Mouse (Mus musculus) embryonic facial prominence, embryonic 12.5 days (tissue): ENCODE results near the gene Clec2e. TPM values are rescaled to one million over a fixed set of nuclear protein-coding genes. Genes with fewer than 3 reads are reported as not detected.
"Not testable (repeated sequence)": the region's sequence is repeated elsewhere in the genome, so short reads cannot be mapped to it uniquely, and the experiment has no call there.

Experiments used
- ATAC-seq: fragments of 200-750 bp; cut with Nextera tagmentation; 2 replicates; pipeline ENCODE4 v1.8.0; 2017; ENCODE audit not compliant: insufficient number of reproducible peaks, insufficient read depth, low FRiP score, low TSS enrichment
- H3K27ac ChIP-seq: fragments of 300-500 bp; sonication (generic); 2 replicates; pipeline ENCODE4 v1.5.1; 2016; ENCODE audit warnings: mild to moderate bottlenecking
- H3K27me3 ChIP-seq: fragments of 300-500 bp; sonication (generic); 2 replicates; pipeline ENCODE4 v1.6.1; 2016; ENCODE audit warnings: mild to moderate bottlenecking, moderate library complexity
- H3K36me3 ChIP-seq: fragments of 300-500 bp; sonication (generic); 2 replicates; pipeline ENCODE4 v1.6.1; 2016; ENCODE audit warnings: mild to moderate bottlenecking
- H3K4me1 ChIP-seq: fragments of 300-500 bp; sonication (generic); 2 replicates; pipeline ENCODE4 v1.6.1; 2016
- H3K4me2 ChIP-seq: fragments of 300-500 bp; sonication (generic); replicated peaks from 2 replicates; pipeline ENCODE4 v1.6.1; 2016; ENCODE audit warnings: mild to moderate bottlenecking, moderate library complexity
- H3K4me3 ChIP-seq: fragments of 300-500 bp; sonication (generic); 2 replicates; pipeline ENCODE4 v1.5.1; 2016; ENCODE audit warnings: mild to moderate bottlenecking
- H3K9ac ChIP-seq: fragments of 300-500 bp; sonication (generic); 2 replicates; pipeline ENCODE4 v1.6.1; 2016; ENCODE audit warnings: mild to moderate bottlenecking, moderate library complexity
- H3K9me3 ChIP-seq: fragments of 300-500 bp; sonication (generic); 2 replicates; pipeline ENCODE4 v1.6.1; 2016; ENCODE audit warnings: mild to moderate bottlenecking, moderate library complexity
- WGBS: fragments of 180-500 bp; shearing (Covaris S2); methylation state at CpG from one replicate; pipeline ENCODE4 v1.1.7; 2016; 5-methylcytosine and 5-hydroxymethylcytosine counted together
- polyA plus RNA-seq: library from polyadenylated mRNA; unstranded; fragments of >200 nt; fragmentation: Nextera tagmentation; extraction: Ambion mirVana; gene quantifications from 2 replicates; pipeline ENCODE4 v1.2.1, GENCODE M21; 2016

Clec2e gene
- polyA plus RNA-seq, result not detected in 2 replicates

- H3K4me1 ChIP-seq, H3K9ac ChIP-seq, H3K9me3 ChIP-seq, H3K4me2 ChIP-seq, H3K4me3 ChIP-seq, H3K36me3 ChIP-seq, ATAC-seq, H3K27me3 ChIP-seq, H3K27ac ChIP-seq: not testable (repeated sequence)
- WGBS, result 68% methylated on average over 1 of the region's 1 CpGs
These were observed at the start of gene Clec2e for GRCm38 (mm10) chr6:129100794-129101193. Gene Clec2e, minus strand, starts transcription at chr6:129100913.

GRCm38 (mm10) chr6:129146812-129147211, 46.1 kb upstream of the Clec2e start:
- no peaks in the 10 kb centered on the region for H3K27me3 ChIP-seq
- ATAC-seq, result no peak
- WGBS, result 92% methylated on average over 2 of the region's 2 CpGs
- no peak overlapping the region for H3K4me3 ChIP-seq
- no peaks in the 10 kb centered on the region for H3K9me3 ChIP-seq
- no peak overlapping the region for H3K4me2 ChIP-seq
- H3K9ac ChIP-seq, result no peak overlapping the region
- H3K27ac ChIP-seq, result no peak overlapping the region
- no peaks in the 10 kb centered on the region for H3K4me1 ChIP-seq
- H3K36me3 ChIP-seq, result no peaks in the 10 kb centered on the region

- Histone ChIP-seq H3K9me3 (no peaks in the 10 kb centered on the region), H3K4me1 (no peaks in the 10 kb centered on the region), H3K4me2 (no peak overlapping the region), H3K9ac (no peak overlapping the region), H3K36me3 (no peaks in the 10 kb centered on the region), H3K27ac (no peak overlapping the region), H3K27me3 (no peaks in the 10 kb centered on the region), H3K4me3 (no peak overlapping the region)
- 80% methylated on average over 4 of the region's 4 CpGs for WGBS
- no peak for ATAC-seq
These were observed 32.1 kb upstream of the Clec2e start for GRCm38 (mm10) chr6:129132604-129133341.

- Histone ChIP-seq H3K4me3 (no peak overlapping the region), H3K9me3 (no peaks in the 10 kb centered on the region), H3K27me3 (no peaks in the 10 kb centered on the region), H3K36me3 (no peaks in the 10 kb centered on the region), H3K9ac (no peak overlapping the region), H3K27ac (no peak overlapping the region), H3K4me1 (no peaks in the 10 kb centered on the region), H3K4me2 (no peak overlapping the region)
- ATAC-seq, result no peak
These were observed 26.1 kb upstream of the Clec2e start for GRCm38 (mm10) chr6:129126861-129127260.

GRCm38 (mm10) chr6:129124531-129124930, 23.8 kb upstream of the Clec2e start:
- not testable (repeated sequence) for H3K4me2 ChIP-seq, H3K36me3 ChIP-seq, H3K4me1 ChIP-seq, ATAC-seq, H3K9ac ChIP-seq, H3K27ac ChIP-seq, H3K4me3 ChIP-seq, H3K9me3 ChIP-seq, H3K27me3 ChIP-seq

- no peak overlapping the region for H3K27ac ChIP-seq
- no peak for ATAC-seq
- no peaks in the 10 kb centered on the region for H3K27me3 ChIP-seq
- 96% methylated on average over 3 of the region's 3 CpGs for WGBS
- no peaks in the 10 kb centered on the region for H3K4me1 ChIP-seq
- H3K4me3 ChIP-seq, result no peak overlapping the region
- no peak overlapping the region for H3K4me2 ChIP-seq
- H3K9ac ChIP-seq, result no peak overlapping the region
- no peaks in the 10 kb centered on the region for H3K36me3 ChIP-seq
- H3K9me3 ChIP-seq, result no peaks in the 10 kb centered on the region
These were observed 15.5 kb upstream of the Clec2e start for GRCm38 (mm10) chr6:129116223-129116622.

GRCm38 (mm10) chr6:129114237-129114636, 13.5 kb upstream of the Clec2e start:
- WGBS, result 87% methylated on average over 3 of the region's 3 CpGs

GRCm38 (mm10) chr6:129113769-129114168, 13.1 kb upstream of the Clec2e start:
- WGBS, result 59% methylated on average over 1 of the region's 1 CpGs
- no peak overlapping the region for H3K27ac ChIP-seq
- no peaks in the 10 kb centered on the region for H3K27me3 ChIP-seq
- no peak for ATAC-seq
- no peak overlapping the region for H3K4me2 ChIP-seq
- no peaks in the 10 kb centered on the region for H3K9me3 ChIP-seq
- H3K4me3 ChIP-seq, result no peak overlapping the region
- H3K36me3 ChIP-seq, result no peaks in the 10 kb centered on the region
- no peak overlapping the region for H3K9ac ChIP-seq
- no peaks in the 10 kb centered on the region for H3K4me1 ChIP-seq

More at GRCm38 (mm10) chr6:129114237-129114636, 13.5 kb upstream of the Clec2e start:
- not testable (repeated sequence) for H3K9me3 ChIP-seq, H3K27ac ChIP-seq, H3K9ac ChIP-seq, H3K4me3 ChIP-seq, H3K36me3 ChIP-seq, H3K4me1 ChIP-seq, H3K27me3 ChIP-seq, H3K4me2 ChIP-seq, ATAC-seq

- 88% methylated on average over 1 of the region's 1 CpGs for WGBS
- H3K9ac ChIP-seq, result no peak overlapping the region
- no peaks in the 10 kb centered on the region for H3K27me3 ChIP-seq
- H3K27ac ChIP-seq, result no peak overlapping the region
- H3K4me3 ChIP-seq, result no peak overlapping the region
- no peak overlapping the region for H3K4me2 ChIP-seq
- no peaks in the 10 kb centered on the region for H3K4me1 ChIP-seq
- ATAC-seq, result no peak
- H3K36me3 ChIP-seq, result no peaks in the 10 kb centered on the region
- no peaks in the 10 kb centered on the region for H3K9me3 ChIP-seq
These were observed 12.4 kb upstream of the Clec2e start for GRCm38 (mm10) chr6:129113030-129113673.

- no peak overlapping the region for H3K27ac ChIP-seq
- H3K9me3 ChIP-seq, result no peaks in the 10 kb centered on the region
- 60% methylated on average over 1 of the region's 1 CpGs for WGBS
- ATAC-seq, result no peak
- no peak overlapping the region for H3K4me3 ChIP-seq
- no peak overlapping the region for H3K4me2 ChIP-seq
- no peaks in the 10 kb centered on the region for H3K4me1 ChIP-seq
- no peak overlapping the region for H3K9ac ChIP-seq
- H3K36me3 ChIP-seq, result no peaks in the 10 kb centered on the region
- H3K27me3 ChIP-seq, result no peaks in the 10 kb centered on the region
These were observed 11.8 kb upstream of the Clec2e start for GRCm38 (mm10) chr6:129112526-129112925.

GRCm38 (mm10) chr6:129107916-129108315, 7.2 kb upstream of the Clec2e start:
- no peak overlapping the region for H3K4me3 ChIP-seq
- H3K4me1 ChIP-seq, result no peaks in the 10 kb centered on the region
- no peaks in the 10 kb centered on the region for H3K36me3 ChIP-seq
- H3K9ac ChIP-seq, result no peak overlapping the region
- no peaks in the 10 kb centered on the region for H3K27me3 ChIP-seq
- H3K27ac ChIP-seq, result no peak overlapping the region
- H3K9me3 ChIP-seq, result no peaks in the 10 kb centered on the region
- no peak for ATAC-seq
- no peak overlapping the region for H3K4me2 ChIP-seq

- Histone ChIP-seq H3K4me3 (no peak overlapping the region), H3K9me3 (no peaks in the 10 kb centered on the region), H3K27me3 (no peaks in the 10 kb centered on the region), H3K4me1 (no peaks in the 10 kb centered on the region), H3K27ac (no peak overlapping the region), H3K36me3 (no peaks in the 10 kb centered on the region), H3K4me2 (no peak overlapping the region), H3K9ac (no peak overlapping the region)
- WGBS, result 78% methylated on average over 4 of the region's 4 CpGs
- no peak for ATAC-seq
These were observed 2.3 kb upstream of the Clec2e start for GRCm38 (mm10) chr6:129102858-129103555.
